Comparison of ENCODE assay signal across 31 mouse cellular contexts in the genomic region with DNA sequence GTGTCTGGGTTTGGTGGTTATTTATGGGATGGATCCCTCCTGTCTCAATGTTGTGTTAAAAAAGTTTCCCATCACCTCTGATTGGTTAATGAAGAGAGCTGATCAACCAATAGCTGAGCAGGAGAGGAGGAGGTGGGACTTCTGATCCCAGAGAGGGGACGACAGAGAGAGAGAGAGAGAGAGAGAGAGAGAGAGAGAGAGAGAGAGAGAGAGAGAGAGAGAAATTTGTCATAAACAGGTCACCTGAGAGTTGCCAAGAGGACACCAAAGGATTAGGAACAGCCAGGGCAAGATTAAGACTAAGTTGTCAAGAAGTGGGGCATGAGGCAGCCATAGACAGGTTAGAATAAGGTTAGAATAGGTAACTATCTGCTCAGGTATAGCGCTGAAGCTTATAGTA.
"Had no signal": no experiment of that assay in that cellular context is flagged by ENCODE, and none has a peak within 500 bp of the region (broad histone marks: within the 10 kb centered on the region; RNA-seq: fewer than 3 reads in every experiment).

No protein-coding gene starts in this region.

- H3K27me3 ChIP-seq: heart, embryonic 12.5 days; heart, embryonic 13.5 days; heart, embryonic 15.5 days; hindbrain, embryonic 12.5 days; hindbrain, embryonic 13.5 days; hindbrain, embryonic 15.5 days; intestine, embryonic 15.5 days; kidney, embryonic 15.5 days had no signal

- H3K4me3 ChIP-seq: heart, embryonic 12.5 days; heart, embryonic 13.5 days; heart, embryonic 15.5 days; hindbrain, embryonic 10.5 days; hindbrain, embryonic 12.5 days; hindbrain, embryonic 13.5 days; hindbrain, embryonic 15.5 days; intestine, embryonic 15.5 days; kidney, embryonic 15.5 days; layer of hippocampus, adult 2 months; left cerebral cortex, adult 2 months had no signal

- H3K9ac ChIP-seq: heart, embryonic 12.5 days; heart, embryonic 13.5 days; heart, embryonic 15.5 days; hindbrain, embryonic 12.5 days; hindbrain, embryonic 13.5 days; hindbrain, embryonic 14.5 days; hindbrain, embryonic 15.5 days; intestine, embryonic 15.5 days; kidney, embryonic 15.5 days had no signal

- H3K9me3 ChIP-seq: heart, embryonic 12.5 days; heart, embryonic 13.5 days; heart, embryonic 15.5 days; hindbrain, embryonic 10.5 days; hindbrain, embryonic 12.5 days; hindbrain, embryonic 13.5 days; hindbrain, embryonic 15.5 days; intestine, embryonic 15.5 days; kidney, embryonic 15.5 days had no signal

- H3K36me3 ChIP-seq: heart, embryonic 12.5 days; heart, embryonic 13.5 days; heart, embryonic 15.5 days; hindbrain, embryonic 10.5 days; hindbrain, embryonic 12.5 days; hindbrain, embryonic 13.5 days; hindbrain, embryonic 15.5 days; intestine, embryonic 15.5 days; kidney, embryonic 15.5 days had no signal

- H3K4me1 ChIP-seq: heart, embryonic 12.5 days; heart, embryonic 13.5 days; heart, embryonic 15.5 days; hindbrain, embryonic 12.5 days; hindbrain, embryonic 13.5 days; hindbrain, embryonic 15.5 days; intestine, embryonic 15.5 days had no signal

- DNase-seq: heart, postnatal 10 days; heart, postnatal 14 days; heart, postnatal 36 days; heart, postnatal 4 days; kidney, adult 11 months; kidney, adult 18-20 months; kidney, adult 2 months; kidney, adult 8-10 months; kidney, adult 9 months; kidney, postnatal 10 days; kidney, postnatal 14 days; kidney, postnatal 25 days; kidney, postnatal 36 days; kidney, postnatal 4 days; layer of hippocampus, adult 9-11 months; layer of hippocampus, postnatal 36 days had no signal

- H3K27ac ChIP-seq: heart, embryonic 13.5 days; heart, embryonic 15.5 days; hindbrain, embryonic 10.5 days; hindbrain, embryonic 12.5 days; hindbrain, embryonic 13.5 days; hindbrain, embryonic 14.5 days; hindbrain, embryonic 15.5 days; hindbrain, postnatal 0 days; intestine, embryonic 15.5 days; kidney, embryonic 15.5 days; kidney, postnatal 0 days; layer of hippocampus, adult 2 months; left cerebral cortex, adult 2 months had no signal

- H3K4me2 ChIP-seq: heart, embryonic 11.5 days; heart, embryonic 12.5 days; heart, embryonic 13.5 days; heart, embryonic 15.5 days; hindbrain, embryonic 12.5 days; hindbrain, embryonic 13.5 days; hindbrain, embryonic 14.5 days; hindbrain, embryonic 15.5 days; intestine, embryonic 15.5 days; kidney, embryonic 15.5 days had no signal
